Mouse (Mus musculus): Measurements from ENCODE around the gene Tstd2. TPM values are rescaled to one million over a fixed set of nuclear protein-coding genes. Genes with fewer than 3 reads are reported as not detected.

Tstd2 gene
- polyA plus RNA-seq, 1 experiment from 2014 or later = 33.3 TPM

GRCm38 (mm10) chr4:46116544-46117175 lies 21.8 kb downstream of the Tstd2 start:
- Histone ChIP-seq H3K4me3 (replicated peaks) (no peak overlapping the region), H3K9me3 (no peaks in the 10 kb centered on the region), H3K36me3 (peaks cover 50% of the 10 kb centered on the region), H3K4me1 (no peaks in the 10 kb centered on the region), H3K9ac (no peak overlapping the region), H3K27me3 (replicated peaks) (no peaks in the 10 kb centered on the region), H3K27ac (no peak overlapping the region), H3K4me2 (no peak overlapping the region)
- ATAC-seq (ENCODE audit: insufficient read depth, low FRiP score, low read depth) = no peak
- 81% methylated on average over 10 of the region's 10 CpGs for WGBS

GRCm38 (mm10) chr4:46115308-46115707 lies 23.2 kb downstream of the Tstd2 start:
- WGBS = 66% methylated on average over 1 of the region's 1 CpGs
- no peak for ATAC-seq (ENCODE audit: insufficient read depth, low FRiP score, low read depth)
- Histone ChIP-seq H3K4me1 (no peaks in the 10 kb centered on the region), H3K27me3 (replicated peaks) (no peaks in the 10 kb centered on the region), H3K36me3 (peaks cover 50% of the 10 kb centered on the region), H3K4me3 (replicated peaks) (no peak overlapping the region), H3K27ac (no peak overlapping the region), H3K4me2 (no peak overlapping the region), H3K9ac (no peak overlapping the region), H3K9me3 (no peaks in the 10 kb centered on the region)

- no peak overlapping the region for H3K27ac ChIP-seq
- WGBS = 63% methylated on average over 3 of the region's 3 CpGs
- H3K4me2 ChIP-seq = no peak overlapping the region
- H3K9ac ChIP-seq = no peak overlapping the region
- ATAC-seq (ENCODE audit: insufficient read depth, low FRiP score, low read depth) = no peak
- no peaks in the 10 kb centered on the region for H3K9me3 ChIP-seq
- no peaks in the 10 kb centered on the region for H3K4me1 ChIP-seq
- peaks cover 19% of the 10 kb centered on the region; the same call in 1 of the 2 replicates for H3K36me3 ChIP-seq
- H3K4me3 ChIP-seq (replicated peaks) = no peak overlapping the region
- H3K27me3 ChIP-seq (replicated peaks) = no peaks in the 10 kb centered on the region
Measured at GRCm38 (mm10) chr4:46111361-46111760, 27.1 kb downstream of the Tstd2 start.

GRCm38 (mm10) chr4:46110084-46110483 lies 28.4 kb downstream of the Tstd2 start:
- 87% methylated on average over 8 of the region's 8 CpGs for WGBS

GRCm38 (mm10) chr4:46102078-46102769 lies 36.3 kb downstream of the Tstd2 start:
- no peak overlapping the region for H3K4me3 ChIP-seq (replicated peaks)
- no peak overlapping the region for H3K27ac ChIP-seq
- H3K9ac ChIP-seq = no peak overlapping the region
- H3K36me3 ChIP-seq = no peaks in the 10 kb centered on the region
- no peaks in the 10 kb centered on the region for H3K9me3 ChIP-seq
- WGBS = 93% methylated on average over 10 of the region's 10 CpGs
- no peaks in the 10 kb centered on the region for H3K4me1 ChIP-seq
- H3K4me2 ChIP-seq = no peak overlapping the region
- no peaks in the 10 kb centered on the region for H3K27me3 ChIP-seq (replicated peaks)
- ATAC-seq (ENCODE audit: insufficient read depth, low FRiP score, low read depth) = no peak

More at GRCm38 (mm10) chr4:46110084-46110483, 28.4 kb downstream of the Tstd2 start:
- Histone ChIP-seq H3K36me3 (0 out of 2 replicates have a peak, but pooled peaks cover 8% of the 10 kb centered on the region), H3K9ac (no peak overlapping the region), H3K27ac (no peak overlapping the region), H3K9me3 (no peaks in the 10 kb centered on the region), H3K27me3 (replicated peaks) (no peaks in the 10 kb centered on the region), H3K4me3 (replicated peaks) (no peak overlapping the region), H3K4me1 (no peaks in the 10 kb centered on the region), H3K4me2 (no peak overlapping the region)
- no peak for ATAC-seq (ENCODE audit: insufficient read depth, low FRiP score, low read depth)

- Histone ChIP-seq H3K4me1 (no peaks in the 10 kb centered on the region), H3K4me3 (replicated peaks) (no peak overlapping the region), H3K9ac (no peak overlapping the region), H3K4me2 (no peak overlapping the region), H3K27me3 (replicated peaks) (no peaks in the 10 kb centered on the region), H3K27ac (no peak overlapping the region), H3K9me3 (no peaks in the 10 kb centered on the region), H3K36me3 (no peaks in the 10 kb centered on the region)
- WGBS = 15% methylated on average over 14 of the region's 14 CpGs
- no peak for ATAC-seq (ENCODE audit: insufficient read depth, low FRiP score, low read depth)
Measured at GRCm38 (mm10) chr4:46101211-46101711, 37.2 kb downstream of the Tstd2 start.

GRCm38 (mm10) chr4:46100539-46100938 lies 38.0 kb downstream of the Tstd2 start:
- Histone ChIP-seq H3K27ac (no peak overlapping the region), H3K9ac (no peak overlapping the region), H3K4me2 (no peak overlapping the region)

GRCm38 (mm10) chr4:46099132-46099531 lies 39.4 kb downstream of the Tstd2 start:
- H3K4me1 ChIP-seq = no peaks in the 10 kb centered on the region
- 73% methylated on average over 9 of the region's 9 CpGs for WGBS
- no peaks in the 10 kb centered on the region for H3K27me3 ChIP-seq (replicated peaks)
- H3K9ac ChIP-seq = no peak overlapping the region
- H3K36me3 ChIP-seq = no peaks in the 10 kb centered on the region
- no peak overlapping the region for H3K4me3 ChIP-seq (replicated peaks)
- H3K9me3 ChIP-seq = no peaks in the 10 kb centered on the region
- no peak overlapping the region for H3K4me2 ChIP-seq
- H3K27ac ChIP-seq = no peak overlapping the region
- no peak for ATAC-seq (ENCODE audit: insufficient read depth, low FRiP score, low read depth)

More at GRCm38 (mm10) chr4:46100539-46100938, 38.0 kb downstream of the Tstd2 start:
- no peak for ATAC-seq (ENCODE audit: insufficient read depth, low FRiP score, low read depth)
- H3K36me3 ChIP-seq = no peaks in the 10 kb centered on the region
- H3K9me3 ChIP-seq = no peaks in the 10 kb centered on the region
- no peaks in the 10 kb centered on the region for H3K4me1 ChIP-seq
- no peak overlapping the region for H3K4me3 ChIP-seq (replicated peaks)
- 43% methylated on average over 7 of the region's 7 CpGs for WGBS
- H3K27me3 ChIP-seq (replicated peaks) = no peaks in the 10 kb centered on the region

GRCm38 (mm10) chr4:46097591-46097990 lies 40.9 kb downstream of the Tstd2 start:
- H3K4me2 ChIP-seq = no peak overlapping the region
- H3K4me3 ChIP-seq (replicated peaks) = no peak overlapping the region
- WGBS = 93% methylated on average over 2 of the region's 2 CpGs
- no peaks in the 10 kb centered on the region for H3K27me3 ChIP-seq (replicated peaks)
- no peak for ATAC-seq (ENCODE audit: insufficient read depth, low FRiP score, low read depth)
- H3K9me3 ChIP-seq = no peaks in the 10 kb centered on the region
- no peak overlapping the region for H3K27ac ChIP-seq
- no peak overlapping the region for H3K9ac ChIP-seq
- H3K36me3 ChIP-seq = no peaks in the 10 kb centered on the region
- H3K4me1 ChIP-seq = no peaks in the 10 kb centered on the region

- Histone ChIP-seq H3K9me3 (no peaks in the 10 kb centered on the region), H3K27ac (no peak overlapping the region), H3K27me3 (replicated peaks) (no peaks in the 10 kb centered on the region), H3K4me1 (no peaks in the 10 kb centered on the region), H3K4me2 (no peak overlapping the region), H3K9ac (no peak overlapping the region), H3K4me3 (replicated peaks) (no peak overlapping the region), H3K36me3 (no peaks in the 10 kb centered on the region)
- 88% methylated on average over 7 of the region's 7 CpGs for WGBS
- no peak for ATAC-seq (ENCODE audit: insufficient read depth, low FRiP score, low read depth)
Measured at GRCm38 (mm10) chr4:46096546-46096945, 41.9 kb downstream of the Tstd2 start.

GRCm38 (mm10) chr4:46095826-46096159 lies 42.7 kb downstream of the Tstd2 start:
- no peak overlapping the region for H3K9ac ChIP-seq
- H3K36me3 ChIP-seq = no peaks in the 10 kb centered on the region
- no peak overlapping the region for H3K4me3 ChIP-seq (replicated peaks)
- H3K4me2 ChIP-seq = no peak overlapping the region
- no peaks in the 10 kb centered on the region for H3K27me3 ChIP-seq (replicated peaks)
- no peak overlapping the region for H3K27ac ChIP-seq
- no peak for ATAC-seq (ENCODE audit: insufficient read depth, low FRiP score, low read depth)
- H3K9me3 ChIP-seq = no peaks in the 10 kb centered on the region
- no peaks in the 10 kb centered on the region for H3K4me1 ChIP-seq
- WGBS = 94% methylated on average over 3 of the region's 3 CpGs

GRCm38 (mm10) chr4:46094916-46095825 lies 43.3 kb downstream of the Tstd2 start:
- H3K4me1 ChIP-seq = no peaks in the 10 kb centered on the region
- no peaks in the 10 kb centered on the region for H3K36me3 ChIP-seq
- H3K9me3 ChIP-seq = no peaks in the 10 kb centered on the region
- H3K9ac ChIP-seq = no peak overlapping the region
- WGBS = 67% methylated on average over 15 of the region's 15 CpGs
- H3K4me2 ChIP-seq = no peak overlapping the region
- no peaks in the 10 kb centered on the region for H3K27me3 ChIP-seq (replicated peaks)
- ATAC-seq (ENCODE audit: insufficient read depth, low FRiP score, low read depth) = no peak
- no peak overlapping the region for H3K4me3 ChIP-seq (replicated peaks)
- no peak overlapping the region for H3K27ac ChIP-seq

Data from stomach, embryonic 15.5 days (tissue).